Mouse (Mus musculus) A20 (cell line): ENCODE measurements around the gene Epha3.

Experiments
- DNase-seq: peaks from one replicate; pipeline ENCODE4 v3.0.0-alpha.2; 2011; ENCODE audit warnings: low read depth, low spot score

Epha3 gene

GRCm38 (mm10) chr16:63506437-63506836 lies 357.5 kb downstream of the Epha3 start:
- no peak for DNase-seq

- no peak for DNase-seq
Measured at GRCm38 (mm10) chr16:63501456-63501855, 362.5 kb downstream of the Epha3 start.

- DNase-seq = no peak
Measured at GRCm38 (mm10) chr16:63500975-63501393, 363.0 kb downstream of the Epha3 start.
